Mouse (Mus musculus) hindbrain, postnatal 0 days (tissue): ENCODE results near the gene Zfp93. TPM values are rescaled to one million over a fixed set of nuclear protein-coding genes. Genes with fewer than 3 reads are reported as not detected.
A peak's percentile ranks its signal among the peaks of the same experiment; 100 is the strongest.
"Not testable (repeated sequence)": the region's sequence is repeated elsewhere in the genome, so short reads cannot be mapped to it uniquely, and the experiment has no call there.

Experiments used
- ATAC-seq: fragments of 200-750 bp; cut with Nextera tagmentation; 2 replicates; pipeline ENCODE4 v1.8.0; 2017; ENCODE audit warnings: mild to moderate bottlenecking, moderate TSS enrichment, moderate library complexity
- DNase-seq: peaks from one replicate; pipeline ENCODE4 v3.0.0-alpha.2; 2015; ENCODE audit warnings: low spot score
- H3K27ac ChIP-seq: fragments of 300-500 bp; sonication (generic); 2 replicates; pipeline ENCODE4 v1.5.1; 2014; ENCODE audit warnings: mild to moderate bottlenecking
- H3K27me3 ChIP-seq: fragments of 300-500 bp; sonication (generic); 2 replicates; pipeline ENCODE4 v1.6.1; 2014; ENCODE audit warnings: low read length, mixed read lengths; ENCODE audit not compliant: insufficient read depth
- H3K36me3 ChIP-seq: fragments of 300-500 bp; sonication (generic); 2 replicates; pipeline ENCODE4 v1.6.1; 2014; ENCODE audit warnings: low read length, mixed read lengths; ENCODE audit not compliant: insufficient read depth
- H3K4me1 ChIP-seq: fragments of 300-500 bp; sonication (generic); 2 replicates; pipeline ENCODE4 v1.6.1; 2014; ENCODE audit warnings: antibody characterized with exemption, low read length, mixed read lengths; ENCODE audit not compliant: insufficient read depth
- H3K4me2 ChIP-seq: fragments of 300-500 bp; sonication (generic); 2 replicates; pipeline ENCODE4 v1.6.1; 2014; ENCODE audit warnings: low read depth, mild to moderate bottlenecking, low read length, moderate library complexity, mixed read lengths
- H3K4me3 ChIP-seq: fragments of 300-500 bp; sonication (generic); 2 replicates; pipeline ENCODE4 v1.5.1; 2014; ENCODE audit warnings: low read length
- H3K9ac ChIP-seq: fragments of 300-500 bp; sonication (generic); replicated peaks from 2 replicates; pipeline ENCODE4 v1.6.1; 2014; ENCODE audit warnings: mild to moderate bottlenecking, low read length, moderate library complexity, mixed read lengths
- H3K9me3 ChIP-seq: fragments of 300-500 bp; sonication (generic); 2 replicates; pipeline ENCODE4 v1.6.1; 2016; ENCODE audit warnings: low read length, mixed read lengths
- CTCF ChIP-seq: IDR thresholded peaks from 2 replicates; pipeline ENCODE4 v1.5.1; 2016; ENCODE audit warnings: antibody characterized with exemption, control low read depth, low read depth
- WGBS: fragments of 180-500 bp; shearing (Covaris S2); extraction: QIAGEN DNeasy Blood & Tissue Kit; methylation state at CpG from one replicate; pipeline ENCODE4 v1.1.7; 2014; 5-methylcytosine and 5-hydroxymethylcytosine counted together
- polyA plus RNA-seq: library from polyadenylated mRNA; unstranded; fragments of >200 nt; fragmentation: Nextera tagmentation; extraction: Ambion mirVana; gene quantifications from 2 replicates; pipeline ENCODE4 v1.2.1, GENCODE M21; 2015
- total RNA-seq: library from RNA; depleted of rRNA; stranded (reverse); fragments of >200 nt; gene quantifications from 2 replicates; pipeline ENCODE4 v1.2.3, GENCODE M21; 2014

Gene Zfp93
- total and polyA plus RNA-seq, 2 experiments from 2014 or later: 2.2 to 6.9 TPM

- Histone ChIP-seq H3K4me1 (peaks cover 5% of the 10 kb centered on the region; the same call in 1 of the 2 replicates), H3K4me3 (no peak overlapping the region), H3K27ac (no peak overlapping the region), H3K36me3 (peaks cover 23% of the 10 kb centered on the region; the same call in 1 of the 2 replicates), H3K9ac (no peak overlapping the region), H3K9me3 (no peaks in the 10 kb centered on the region), H3K4me2 (no peak overlapping the region), H3K27me3 (no peaks in the 10 kb centered on the region)
- DNase-seq (no peak), ATAC-seq (no peak)
- WGBS: 90% methylated on average over 4 of the region's 4 CpGs
- no peak for TF ChIP-seq CTCF
Observed at GRCm38 (mm10) chr7:24260000-24260312, 10.3 kb upstream of the Zfp93 start.

GRCm38 (mm10) chr7:24268176-24269155 lies 1.8 kb upstream of the Zfp93 start:
- no peak overlapping the region for H3K9ac ChIP-seq
- no peak overlapping the region for H3K4me3 ChIP-seq
- H3K4me2 ChIP-seq: no peak overlapping the region
- H3K36me3 ChIP-seq: no peaks in the 10 kb centered on the region
- ATAC-seq (no peak), DNase-seq (no peak)
- H3K9me3 ChIP-seq: no peaks in the 10 kb centered on the region
- H3K27me3 ChIP-seq: no peaks in the 10 kb centered on the region
- H3K4me1 ChIP-seq: 0 out of 2 replicates have a peak, but pooled peaks cover 3% of the 10 kb centered on the region
- no peak overlapping the region for H3K27ac ChIP-seq
- WGBS: 64% methylated on average over 24 of the region's 24 CpGs
- TF ChIP-seq CTCF: peak; percentile 9; the same call in 1 of the 2 replicates

- Histone ChIP-seq H3K4me3 (no peak overlapping the region), H3K9me3 (no peaks in the 10 kb centered on the region)
- no peak for ATAC-seq
Observed at GRCm38 (mm10) chr7:24269256-24269655, 964 bp upstream of the Zfp93 start.

GRCm38 (mm10) chr7:24269667-24270287 lies 443 bp upstream of the Zfp93 start:
- 0 out of 2 replicates have a peak overlapping the region, but pooled peaks have one; percentile 42 for H3K27ac ChIP-seq
- H3K4me1 ChIP-seq: 0 out of 2 replicates have a peak, but pooled peaks cover 3% of the 10 kb centered on the region
- peak overlapping the region; percentile 68 for H3K4me2 ChIP-seq
- H3K9me3 ChIP-seq: no peaks in the 10 kb centered on the region
- no peak for TF ChIP-seq CTCF
- H3K4me3 ChIP-seq: peak overlapping the region; percentile 48
- WGBS: 36% methylated on average over 7 of the region's 7 CpGs
- H3K36me3 ChIP-seq: peaks cover 5% of the 10 kb centered on the region
- no peaks in the 10 kb centered on the region for H3K27me3 ChIP-seq
- H3K9ac ChIP-seq: peak overlapping the region; percentile 54
- DNase-seq: no peak
- ATAC-seq: peak; percentile 74

More at GRCm38 (mm10) chr7:24269256-24269655, 964 bp upstream of the Zfp93 start:
- no peak overlapping the region for H3K27ac ChIP-seq
- no peak overlapping the region for H3K9ac ChIP-seq
- 83% methylated on average over 3 of the region's 3 CpGs for WGBS
- no peak for DNase-seq
- peak overlapping the region; percentile 68 for H3K4me2 ChIP-seq
- no peaks in the 10 kb centered on the region for H3K27me3 ChIP-seq
- 0 out of 2 replicates have a peak, but pooled peaks cover 3% of the 10 kb centered on the region for H3K4me1 ChIP-seq
- H3K36me3 ChIP-seq: peaks cover 1% of the 10 kb centered on the region; the same call in 1 of the 2 replicates
- no peak for TF ChIP-seq CTCF

- ATAC-seq (no peak), DNase-seq (no peak)
- 0 out of 2 replicates have a peak, but pooled peaks cover 3% of the 10 kb centered on the region for H3K4me1 ChIP-seq
- no peak overlapping the region for H3K9ac ChIP-seq
- peaks cover 10% of the 10 kb centered on the region for H3K36me3 ChIP-seq
- WGBS: 97% methylated on average over 6 of the region's 6 CpGs
- no peak for TF ChIP-seq CTCF
- H3K4me3 ChIP-seq: no peak overlapping the region
- H3K27ac ChIP-seq: no peak overlapping the region
- H3K27me3 ChIP-seq: no peaks in the 10 kb centered on the region
- peak overlapping the region; percentile 68; the same call in 1 of the 2 replicates for H3K4me2 ChIP-seq
- H3K9me3 ChIP-seq: no peaks in the 10 kb centered on the region
Observed at GRCm38 (mm10) chr7:24271191-24271590, 971 bp downstream of the Zfp93 start.

DNA sequence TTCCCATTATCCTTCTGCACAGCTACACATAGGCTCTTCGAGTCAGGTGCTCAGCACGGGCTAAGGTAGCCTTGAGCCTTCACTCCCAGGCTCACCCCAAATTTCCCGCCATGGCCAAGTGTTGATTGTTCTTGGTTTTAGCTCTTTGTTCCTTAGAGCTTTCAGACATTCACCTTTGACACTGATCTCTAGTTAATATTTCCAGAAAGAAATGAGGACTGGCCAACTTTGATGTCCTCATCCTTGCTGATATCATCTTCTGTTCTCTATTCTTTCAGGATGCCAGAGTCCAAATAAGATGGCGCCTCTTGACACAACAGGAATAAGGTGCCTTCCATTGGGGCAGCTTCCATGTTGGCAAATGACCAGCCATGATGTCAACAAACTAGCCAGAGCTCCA lies 4.2 kb downstream of the Zfp93 start:
- ATAC-seq (no peak), DNase-seq (no peak)
- H3K9me3 ChIP-seq: no peaks in the 10 kb centered on the region
- WGBS: 94% methylated on average over 4 of the region's 4 CpGs
- no peak overlapping the region for H3K4me2 ChIP-seq
- H3K36me3 ChIP-seq: peaks cover 10% of the 10 kb centered on the region
- H3K27ac ChIP-seq: no peak overlapping the region
- H3K9ac ChIP-seq: no peak overlapping the region
- no peaks in the 10 kb centered on the region for H3K27me3 ChIP-seq
- H3K4me1 ChIP-seq: 0 out of 2 replicates have a peak, but pooled peaks cover 3% of the 10 kb centered on the region
- no peak for TF ChIP-seq CTCF
- H3K4me3 ChIP-seq: no peak overlapping the region

- WGBS: 85% methylated on average over 3 of the region's 3 CpGs
- not testable (repeated sequence) for H3K27me3 ChIP-seq, H3K27ac ChIP-seq, ATAC-seq, H3K36me3 ChIP-seq, H3K4me3 ChIP-seq, DNase-seq, H3K9ac ChIP-seq, H3K4me1 ChIP-seq, H3K9me3 ChIP-seq, H3K4me2 ChIP-seq
Observed at GRCm38 (mm10) chr7:24278771-24279170, 8.6 kb downstream of the Zfp93 start.
